Comparison of ENCODE assay signal across 8 mouse cellular contexts in the genomic region with DNA sequence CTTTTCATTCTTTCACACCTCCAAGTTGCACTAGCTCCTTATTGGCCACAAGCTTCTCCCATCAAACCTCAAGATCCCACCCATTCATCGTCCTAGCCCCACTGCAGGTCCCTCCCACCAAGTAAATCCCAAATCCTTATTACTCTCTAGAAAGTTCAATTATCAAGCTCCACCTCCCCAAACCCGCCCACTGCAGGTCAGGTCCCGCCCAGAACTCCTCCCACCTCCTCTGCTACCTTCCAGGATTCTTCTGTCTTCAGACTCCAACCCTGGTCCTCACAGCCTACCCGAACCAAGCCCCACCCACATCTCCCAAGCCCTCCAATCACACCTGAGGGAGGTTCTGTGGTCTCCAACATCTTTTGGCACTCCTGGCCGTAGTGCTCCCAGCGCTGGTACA. TPM values are rescaled to one million over a fixed set of nuclear protein-coding genes. Genes with fewer than 3 reads are reported as not detected.
DNase-seq lines count a peak whose midpoint lies in the region; ATAC-seq and TF ChIP-seq lines count a peak whose summit lies in the region.

No protein-coding gene starts in this region.

- DNase-seq in heart, postnatal 0 days (ENCODE audit: low spot score) = no peak
- no peak for DNase-seq in heart, adult 8-10 months (ENCODE audit: low spot score)
- DNase-seq in left cerebral cortex, adult 2 months (ENCODE audit: extremely low spot score in 1 of 2, low spot score in 2 of 2) = no peak
- no peak for DNase-seq in right cerebral cortex, adult 2 months (ENCODE audit: low spot score in 2 of 2)
- no peak for DNase-seq in left cerebral cortex, postnatal 25 days (ENCODE audit: low spot score in 2 of 2)

- 0 out of 2 replicates have a peak, but pooled peaks cover 8% of the 10 kb centered on the region for H3K27me3 ChIP-seq in heart, postnatal 0 days (ENCODE audit: control insufficient read depth, insufficient read depth, low read length)
- H3K27me3 ChIP-seq in forebrain, embryonic 15.5 days = peaks cover 11% of the 10 kb centered on the region; the same call in 1 of the 2 replicates
- H3K27me3 ChIP-seq in limb, embryonic 12.5 days = peaks cover 77% of the 10 kb centered on the region
- 0 out of 2 replicates have a peak, but pooled peaks cover 6% of the 10 kb centered on the region for H3K27me3 ChIP-seq in stomach, embryonic 14.5 days (ENCODE audit: control insufficient read depth, insufficient read depth, low read length)

- H3K27ac ChIP-seq in heart, postnatal 0 days (ENCODE audit: low read depth) = no peak overlapping the region
- H3K27ac ChIP-seq in forebrain, embryonic 15.5 days (replicated peaks) = 0 out of 2 replicates have a peak overlapping the region, but pooled peaks have one; percentile 8
- no peak overlapping the region for H3K27ac ChIP-seq in limb, embryonic 12.5 days
- no peak overlapping the region for H3K27ac ChIP-seq in stomach, embryonic 14.5 days (ENCODE audit: low read length)
- no peak overlapping the region for H3K27ac ChIP-seq in left cerebral cortex, adult 2 months

- TF ChIP-seq EP300 in heart, postnatal 0 days (IDR thresholded peaks at IDR 0.05; ENCODE audit: low read depth) = no peak

- H3K36me3 ChIP-seq in heart, postnatal 0 days (replicated peaks; ENCODE audit: control insufficient read depth, insufficient read depth, low read length) = peaks cover 7% of the 10 kb centered on the region; the same call in 1 of the 2 replicates
- no peaks in the 10 kb centered on the region for H3K36me3 ChIP-seq in forebrain, embryonic 15.5 days
- H3K36me3 ChIP-seq in limb, embryonic 12.5 days = no peaks in the 10 kb centered on the region
- no peaks in the 10 kb centered on the region for H3K36me3 ChIP-seq in stomach, embryonic 14.5 days (ENCODE audit: control insufficient read depth, insufficient read depth, low read length)

- H3K9me3 ChIP-seq in heart, postnatal 0 days (replicated peaks; ENCODE audit: control insufficient read depth, low read length) = no peaks in the 10 kb centered on the region
- no peaks in the 10 kb centered on the region for H3K9me3 ChIP-seq in forebrain, embryonic 15.5 days
- no peaks in the 10 kb centered on the region for H3K9me3 ChIP-seq in limb, embryonic 12.5 days
- no peaks in the 10 kb centered on the region for H3K9me3 ChIP-seq in stomach, embryonic 14.5 days (ENCODE audit: control insufficient read depth, low read depth, low read length)

- H3K9ac ChIP-seq in heart, postnatal 0 days (replicated peaks; ENCODE audit: low read depth, low read length) = no peak overlapping the region
- no peak overlapping the region for H3K9ac ChIP-seq in forebrain, embryonic 15.5 days (replicated peaks)
- no peak overlapping the region for H3K9ac ChIP-seq in limb, embryonic 12.5 days (replicated peaks)
- no peak overlapping the region for H3K9ac ChIP-seq in stomach, embryonic 14.5 days (replicated peaks; ENCODE audit: low read depth, low read length)

- H3K4me3 ChIP-seq in heart, postnatal 0 days (ENCODE audit: low read depth, low read length) = no peak overlapping the region
- H3K4me3 ChIP-seq in forebrain, embryonic 15.5 days = peak overlapping the region; percentile 28
- H3K4me3 ChIP-seq in limb, embryonic 12.5 days (replicated peaks) = peak overlapping the region; percentile 19
- no peak overlapping the region for H3K4me3 ChIP-seq in stomach, embryonic 14.5 days (ENCODE audit: low read depth, low read length)
- no peak overlapping the region for H3K4me3 ChIP-seq in left cerebral cortex, adult 2 months

- TF ChIP-seq CTCF in heart, postnatal 0 days (IDR thresholded peaks at IDR 0.05; ENCODE audit: low read depth) = no peak
- TF ChIP-seq CTCF in left cerebral cortex, adult 2 months (IDR thresholded peaks at IDR 0.05) = no peak

- peak overlapping the region; percentile 52 for H3K4me2 ChIP-seq in heart, postnatal 0 days (ENCODE audit: low read depth, low read length)
- H3K4me2 ChIP-seq in forebrain, embryonic 15.5 days (replicated peaks) = peak overlapping the region; percentile 39
- H3K4me2 ChIP-seq in limb, embryonic 12.5 days = peak overlapping the region; percentile 37
- H3K4me2 ChIP-seq in stomach, embryonic 14.5 days (replicated peaks; ENCODE audit: low read depth, low read length) = peak overlapping the region; percentile 25

- ATAC-seq in heart, postnatal 0 days (ENCODE audit: insufficient read depth, low read depth) = no peak
- ATAC-seq in forebrain, embryonic 15.5 days (replicated peaks) = no peak; the same call in 1 of the 2 replicates
- peak; percentile 75 for ATAC-seq in limb, embryonic 12.5 days (ENCODE audit: insufficient number of reproducible peaks, insufficient read depth, low FRiP score, low TSS enrichment, low read depth)
- ATAC-seq in stomach, embryonic 14.5 days (ENCODE audit: insufficient number of reproducible peaks, insufficient read depth, low FRiP score, low read depth) = peak; percentile 57

- peaks cover 21% of the 10 kb centered on the region for H3K4me1 ChIP-seq in heart, postnatal 0 days (ENCODE audit: control insufficient read depth, insufficient read depth)
- H3K4me1 ChIP-seq in forebrain, embryonic 15.5 days = peaks cover 41% of the 10 kb centered on the region
- H3K4me1 ChIP-seq in limb, embryonic 12.5 days (replicated peaks) = peaks cover 35% of the 10 kb centered on the region
- H3K4me1 ChIP-seq in stomach, embryonic 14.5 days (ENCODE audit: control insufficient read depth, insufficient read depth, low read length) = peaks cover 24% of the 10 kb centered on the region

- intact Hi-C loops in left cerebral cortex, adult 2 months (cut with DNase I) = no loop called here
- intact Hi-C loops in left cerebral cortex, postnatal 25 days (cut with DNase I) = no loop called here

- WGBS in heart, postnatal 0 days = 11% methylated on average over 6 of the region's 6 CpGs
- 3% methylated on average over 6 of the region's 6 CpGs for WGBS in forebrain, embryonic 15.5 days
- WGBS in limb, embryonic 12.5 days = 0% methylated on average over 6 of the region's 6 CpGs
- WGBS in stomach, embryonic 14.5 days = 0% methylated on average over 6 of the region's 6 CpGs

RNA-seq across cellular contexts. Expression of a gene that starts 1.7 kb away (rescaled TPM):
- total RNA-seq in heart, postnatal 0 days (2014; rRNA removed; ENCODE audit: low replicate concordance) = 24.9 and 27.6 TPM in 2 replicates
- 5.4 and 7.0 TPM in 2 replicates for polyA plus RNA-seq in heart, postnatal 0 days (2015; fragmentation: Nextera tagmentation; extraction: Ambion mirVana)
- total RNA-seq in heart, adult 8-10 months (2022) = under 1 TPM; 0.09 to 0.29 (median 0.26) TPM
- polyA plus RNA-seq in forebrain, embryonic 15.5 days (2015; fragmentation: Nextera tagmentation; extraction: Ambion mirVana) = 18.1 and 20.0 TPM in 2 replicates
- polyA plus RNA-seq in limb, embryonic 12.5 days (2016; fragmentation: Nextera tagmentation; extraction: Ambion mirVana) = 0.18 and 0.36 TPM in 2 replicates
- 1.1 and 1.9 TPM in 2 replicates for polyA plus RNA-seq in stomach, embryonic 14.5 days (2014; fragmentation: Nextera tagmentation; extraction: Ambion mirVana)
- 1 to 10 TPM; 1.8 to 1.9 TPM for total RNA-seq in left cerebral cortex, adult 2 months (2021)
- 1 to 10 TPM; 1.1 to 1.5 TPM for total RNA-seq in left cerebral cortex, postnatal 25 days (2021)

RNA-seq across cellular contexts. Expression of a gene that starts 12.0 kb away (rescaled TPM):
- total RNA-seq in heart, postnatal 0 days (2014; rRNA removed; ENCODE audit: low replicate concordance) = 34.8 and 58.9 TPM in 2 replicates
- polyA plus RNA-seq in heart, postnatal 0 days (2015; fragmentation: Nextera tagmentation; extraction: Ambion mirVana) = 23.7 and 26.8 TPM in 2 replicates
- total RNA-seq in heart, adult 8-10 months (2022) = 10 to 100 TPM; 32.0 to 45.7 (median 35.7) TPM
- polyA plus RNA-seq in forebrain, embryonic 15.5 days (2015; fragmentation: Nextera tagmentation; extraction: Ambion mirVana) = 8.2 and 12.5 TPM in 2 replicates
- 3.9 and 5.9 TPM in 2 replicates for polyA plus RNA-seq in limb, embryonic 12.5 days (2016; fragmentation: Nextera tagmentation; extraction: Ambion mirVana)
- 4.1 and 4.8 TPM in 2 replicates for polyA plus RNA-seq in stomach, embryonic 14.5 days (2014; fragmentation: Nextera tagmentation; extraction: Ambion mirVana)
- 100 to 1,000 TPM; 131 to 138 TPM for total RNA-seq in left cerebral cortex, adult 2 months (2021)
- 100 to 1,000 TPM; 125 to 133 TPM for total RNA-seq in left cerebral cortex, postnatal 25 days (2021)

RNA-seq across cellular contexts. Expression of a gene that starts 14.7 kb away (rescaled TPM):
- 43.5 and 45.6 TPM in 2 replicates for total RNA-seq in heart, postnatal 0 days (2014; rRNA removed; ENCODE audit: low replicate concordance)
- polyA plus RNA-seq in heart, postnatal 0 days (2015; fragmentation: Nextera tagmentation; extraction: Ambion mirVana) = 84.9 and 89.8 TPM in 2 replicates
- 10 to 100 TPM; 63.5 to 76.4 (median 68.8) TPM for total RNA-seq in heart, adult 8-10 months (2022)
- polyA plus RNA-seq in forebrain, embryonic 15.5 days (2015; fragmentation: Nextera tagmentation; extraction: Ambion mirVana) = 135 and 143 TPM in 2 replicates
- 161 and 170 TPM in 2 replicates for polyA plus RNA-seq in limb, embryonic 12.5 days (2016; fragmentation: Nextera tagmentation; extraction: Ambion mirVana)
- polyA plus RNA-seq in stomach, embryonic 14.5 days (2014; fragmentation: Nextera tagmentation; extraction: Ambion mirVana) = 143 and 161 TPM in 2 replicates
- 10 to 100 TPM; 69.8 to 73.3 TPM for total RNA-seq in left cerebral cortex, adult 2 months (2021)
- 10 to 100 TPM; 72.8 to 77.5 TPM for total RNA-seq in left cerebral cortex, postnatal 25 days (2021)

RNA-seq across cellular contexts. Expression of a gene that starts 15.1 kb away (rescaled TPM):
- 4.4 and 4.9 TPM in 2 replicates for total RNA-seq in heart, postnatal 0 days (2014; rRNA removed; ENCODE audit: low replicate concordance)
- 7.3 and 7.9 TPM in 2 replicates for polyA plus RNA-seq in heart, postnatal 0 days (2015; fragmentation: Nextera tagmentation; extraction: Ambion mirVana)
- total RNA-seq in heart, adult 8-10 months (2022) = 1 to 10 TPM; 4.1 to 4.7 (median 4.5) TPM
- 18.7 and 19.4 TPM in 2 replicates for polyA plus RNA-seq in forebrain, embryonic 15.5 days (2015; fragmentation: Nextera tagmentation; extraction: Ambion mirVana)
- polyA plus RNA-seq in limb, embryonic 12.5 days (2016; fragmentation: Nextera tagmentation; extraction: Ambion mirVana) = 15.9 and 17.2 TPM in 2 replicates
- 10.9 and 11.3 TPM in 2 replicates for polyA plus RNA-seq in stomach, embryonic 14.5 days (2014; fragmentation: Nextera tagmentation; extraction: Ambion mirVana)
- total RNA-seq in left cerebral cortex, adult 2 months (2021) = 10 to 100 TPM; 14.8 to 16.3 TPM
- 10 to 100 TPM; 15.5 to 16.0 TPM for total RNA-seq in left cerebral cortex, postnatal 25 days (2021)

RNA-seq across cellular contexts. Expression of a gene that starts 44.5 kb away (rescaled TPM):
- total RNA-seq in heart, postnatal 0 days (2014; rRNA removed; ENCODE audit: low replicate concordance) = 13.1 and 13.2 TPM in 2 replicates
- polyA plus RNA-seq in heart, postnatal 0 days (2015; fragmentation: Nextera tagmentation; extraction: Ambion mirVana) = 4.9 and 6.2 TPM in 2 replicates
- total RNA-seq in heart, adult 8-10 months (2022) = 1 to 10 TPM; 4.2 to 6.0 (median 5.3) TPM
- 23.4 and 25.4 TPM in 2 replicates for polyA plus RNA-seq in forebrain, embryonic 15.5 days (2015; fragmentation: Nextera tagmentation; extraction: Ambion mirVana)
- 19.3 and 19.6 TPM in 2 replicates for polyA plus RNA-seq in limb, embryonic 12.5 days (2016; fragmentation: Nextera tagmentation; extraction: Ambion mirVana)
- polyA plus RNA-seq in stomach, embryonic 14.5 days (2014; fragmentation: Nextera tagmentation; extraction: Ambion mirVana) = 9.1 and 9.5 TPM in 2 replicates
- total RNA-seq in left cerebral cortex, adult 2 months (2021) = 10 to 100 TPM; 13.4 to 14.3 TPM
- 10 to 100 TPM; 12.5 to 14.4 TPM for total RNA-seq in left cerebral cortex, postnatal 25 days (2021)

Comparison
In these comparisons a context has a peak if more than half of its experiments do, and no peak if none do; other contexts are left out.
1. ATAC-seq: peak in limb, embryonic 12.5 days (single experiment) and stomach, embryonic 14.5 days (single experiment); none in heart, postnatal 0 days (single experiment) and forebrain, embryonic 15.5 days (single experiment).
2. H3K4me3 ChIP-seq: peak in forebrain, embryonic 15.5 days (single experiment) and limb, embryonic 12.5 days (single experiment); none in heart, postnatal 0 days (single experiment), stomach, embryonic 14.5 days (single experiment) and left cerebral cortex, adult 2 months (single experiment).
3. Peak in every context shown above with its lines, with median percentiles within 50 percentile points of each other: H3K4me2 ChIP-seq.